In genomic region chr10:43745931-43746630, GRCm38 (mm10) we compare ENCODE assay signal across 19 mouse cellular contexts.
A peak's percentile ranks its signal among the peaks of the same experiment; 100 is the strongest.
DNase-seq lines count a peak whose midpoint lies in the region; ATAC-seq and TF ChIP-seq lines count a peak whose summit lies in the region.
"Had no signal": no experiment of that assay in that cellular context is flagged by ENCODE, and none has a peak within 500 bp of the region (broad histone marks: within the 10 kb centered on the region; RNA-seq: fewer than 3 reads in every experiment).

No protein-coding gene starts in this region.

- H3K36me3 ChIP-seq in heart, embryonic 10.5 days = no peaks in the 10 kb centered on the region
- H3K36me3 ChIP-seq in lung, embryonic 14.5 days (ENCODE audit: insufficient read depth) = no peaks in the 10 kb centered on the region
- H3K36me3 ChIP-seq in splenic B cell, adult 2 months (ENCODE audit: control insufficient read depth, insufficient read depth, low read length, poor library complexity, severe bottlenecking) = no peaks in the 10 kb centered on the region
- H3K36me3 ChIP-seq: heart, embryonic 15.5 days; kidney, embryonic 15.5 days had no signal

- peak; percentile 55 for DNase-seq in heart, embryonic 10.5 days (ENCODE audit: low spot score)
- DNase-seq in heart, postnatal 4 days = no peak
- DNase-seq in lung, embryonic 14.5 days = peak; percentile 38
- no peak for DNase-seq in lung, postnatal 14 days
- DNase-seq in testis, postnatal 10 days (ENCODE audit: low spot score) = peak; percentile 32
- no peak for DNase-seq in testis, postnatal 14 days (ENCODE audit: low spot score)
- DNase-seq in splenic B cell, adult 2 months (ENCODE audit: low read depth, low spot score) = peak; percentile 74
- no peak for DNase-seq in adrenal gland, postnatal 10 days
- DNase-seq: adrenal gland, postnatal 25 days; cerebellum, adult 9-10 months; gastrocnemius, postnatal 14 days; heart, adult 2 months; heart, postnatal 36 days had no signal

- no peaks in the 10 kb centered on the region for H3K9me3 ChIP-seq in heart, embryonic 10.5 days
- H3K9me3 ChIP-seq in lung, embryonic 14.5 days (ENCODE audit: low read depth, low read length) = no peaks in the 10 kb centered on the region
- H3K9me3 ChIP-seq: heart, embryonic 15.5 days; kidney, embryonic 15.5 days had no signal

- no peak overlapping the region for H3K4me2 ChIP-seq in lung, embryonic 14.5 days
- H3K4me2 ChIP-seq: heart, embryonic 15.5 days; hindbrain, embryonic 14.5 days; kidney, embryonic 15.5 days had no signal

- H3K27me3 ChIP-seq in heart, embryonic 10.5 days (ENCODE audit: insufficient read depth, poor library complexity, severe bottlenecking) = no peaks in the 10 kb centered on the region
- no peaks in the 10 kb centered on the region for H3K27me3 ChIP-seq in lung, embryonic 14.5 days (ENCODE audit: insufficient read depth, low read length)
- H3K27me3 ChIP-seq in splenic B cell, adult 2 months (ENCODE audit: control insufficient read depth, insufficient read depth, low read length, poor library complexity, severe bottlenecking) = no peaks in the 10 kb centered on the region
- H3K27me3 ChIP-seq: heart, embryonic 15.5 days; kidney, embryonic 15.5 days had no signal

- H3K9ac ChIP-seq in lung, embryonic 14.5 days = no peak overlapping the region
- H3K9ac ChIP-seq: heart, embryonic 15.5 days; hindbrain, embryonic 14.5 days; kidney, embryonic 15.5 days had no signal

- H3K4me3 ChIP-seq in heart, embryonic 10.5 days = no peak overlapping the region
- no peak overlapping the region for H3K4me3 ChIP-seq in lung, embryonic 14.5 days (ENCODE audit: low read depth, low read length)
- H3K4me3 ChIP-seq: heart, adult 2 months; heart, embryonic 15.5 days; kidney, embryonic 15.5 days had no signal

- TF ChIP-seq CTCF in lung, embryonic 14.5 days (IDR thresholded peaks at IDR 0.05; ENCODE audit: low read depth) = no peak

- WGBS in heart, embryonic 10.5 days = 75% methylated on average over 8 of the region's 8 CpGs
- WGBS in lung, embryonic 14.5 days = 57% methylated on average over 8 of the region's 8 CpGs

- H3K4me1 ChIP-seq in heart, embryonic 10.5 days = peaks cover 21% of the 10 kb centered on the region
- no peaks in the 10 kb centered on the region for H3K4me1 ChIP-seq in lung, embryonic 14.5 days (ENCODE audit: insufficient read depth)

- ATAC-seq in lung, embryonic 14.5 days (ENCODE audit: insufficient read depth) = no peak
- ATAC-seq: forebrain, embryonic 14.5 days; inflammation-experienced regulatory T-cells, adult 6 months had no signal

- H3K27ac ChIP-seq in heart, embryonic 10.5 days = no peak overlapping the region
- no peak overlapping the region for H3K27ac ChIP-seq in lung, embryonic 14.5 days (ENCODE audit: low read depth)
- H3K27ac ChIP-seq: heart, adult 2 months; heart, embryonic 15.5 days; hindbrain, embryonic 14.5 days; kidney, embryonic 15.5 days; macrophage had no signal

Comparison
In these comparisons a context has a peak if more than half of its experiments do, and no peak if none do; other contexts are left out.
1. DNase-seq: peak in heart, embryonic 10.5 days (single experiment), lung, embryonic 14.5 days (single experiment), testis, postnatal 10 days (single experiment) and splenic B cell, adult 2 months (single experiment); none in heart, postnatal 4 days (single experiment), lung, postnatal 14 days (single experiment), testis, postnatal 14 days (single experiment) and adrenal gland, postnatal 10 days (single experiment).